Mouse (Mus musculus): Measurements from ENCODE around the gene Ptk7.

DNA sequence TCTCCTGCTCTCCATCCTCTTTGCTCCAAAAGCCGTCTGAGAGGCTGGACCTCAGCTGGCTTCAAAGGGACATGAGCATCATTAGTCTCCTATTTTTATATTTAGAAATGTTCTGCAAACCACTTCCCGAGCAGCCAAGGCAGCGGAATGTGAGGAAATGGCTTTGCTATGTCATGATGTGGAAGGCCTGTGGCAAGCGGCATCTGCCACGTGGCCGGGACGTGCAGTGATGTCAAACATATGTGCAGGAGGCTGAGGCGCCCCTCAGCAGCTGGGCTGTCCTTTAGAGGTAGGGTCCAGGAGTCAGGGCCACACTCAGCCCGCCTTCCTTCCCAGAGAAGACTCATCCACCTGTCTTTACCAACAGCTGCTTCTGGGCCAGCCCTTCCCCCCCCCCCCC lies 27.1 kb downstream of the Ptk7 start:
- TF ChIP-seq CTCF (conservative IDR thresholded peaks at IDR 0.05; ENCODE audit: low read length) (no peak), POU5F1 (IDR thresholded peaks at IDR 0.05; ENCODE audit: borderline replicate concordance, low read length) (no peak)
